Mouse (Mus musculus): ENCODE data around the gene Car6.

DNA sequence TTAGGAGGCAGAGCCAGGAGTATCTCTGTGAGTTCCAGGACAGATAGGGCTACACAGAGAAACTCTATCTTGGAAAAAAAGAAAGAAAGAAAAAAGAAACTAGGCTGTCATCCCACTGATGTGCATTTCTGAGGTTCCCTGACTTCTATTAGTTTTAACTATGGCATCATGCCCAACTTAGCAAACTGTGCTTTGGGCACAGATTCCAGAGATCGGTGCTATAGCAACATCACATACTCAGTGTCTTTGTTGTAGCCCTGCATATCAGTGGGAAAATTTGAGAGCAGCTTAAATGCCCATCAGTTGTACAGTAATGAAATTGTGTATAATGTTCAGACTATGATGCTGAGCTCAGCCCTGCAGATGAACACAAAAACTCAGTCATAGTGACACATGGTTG, 24.6 kb upstream of the Car6 start:
- TF ChIP-seq CTCF (conservative IDR thresholded peaks at IDR 0.05 in 1 of 2, IDR thresholded peaks at IDR 0.05 in 1 of 2; ENCODE audit: low read depth in 2 of 2, low read length in 2 of 2) (no peak), E2F4 (IDR thresholded peaks at IDR 0.05; ENCODE audit: insufficient replicate concordance, low read depth, low read length) (no peak), CHD1 (IDR thresholded peaks at IDR 0.05; ENCODE audit: low read depth, low read length) (no peak), USF1 (IDR thresholded peaks at IDR 0.05; ENCODE audit: low read depth, low read length) (no peak), POLR2A (IDR thresholded peaks at IDR 0.05; ENCODE audit: low read depth, low read length) (no peak), RAD21 (IDR thresholded peaks at IDR 0.05; ENCODE audit: low read depth, low read length) (no peak)
